Mouse (Mus musculus): ENCODE measurements around the gene Gpr101.

The Gpr101 gene

DNA sequence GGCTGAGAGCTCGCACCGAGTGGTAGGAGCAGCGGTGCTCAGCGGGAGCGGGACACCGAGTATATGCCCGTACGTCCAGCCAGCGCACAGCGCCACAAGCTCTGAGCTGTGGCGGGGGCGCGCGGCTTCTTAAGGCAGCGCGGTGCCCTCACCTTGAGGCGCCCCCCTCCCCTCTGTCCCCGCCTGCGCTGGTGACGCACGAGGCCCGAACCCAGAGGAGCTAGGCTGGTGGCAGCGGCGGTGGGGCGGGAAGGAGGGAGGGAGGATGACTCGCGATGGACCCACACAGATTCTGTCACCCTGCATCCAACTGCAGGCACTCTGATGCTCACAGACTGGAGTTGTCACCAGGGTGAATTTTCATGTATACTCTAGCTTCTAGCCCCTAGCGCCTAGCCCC, at the start of gene Gpr101:
Gene Gpr101 (minus strand): TSS at position 124 of the 400 bp plus-strand sequence.
- no peak for DNase-seq (ENCODE audit: low read depth, low spot score)

DNA sequence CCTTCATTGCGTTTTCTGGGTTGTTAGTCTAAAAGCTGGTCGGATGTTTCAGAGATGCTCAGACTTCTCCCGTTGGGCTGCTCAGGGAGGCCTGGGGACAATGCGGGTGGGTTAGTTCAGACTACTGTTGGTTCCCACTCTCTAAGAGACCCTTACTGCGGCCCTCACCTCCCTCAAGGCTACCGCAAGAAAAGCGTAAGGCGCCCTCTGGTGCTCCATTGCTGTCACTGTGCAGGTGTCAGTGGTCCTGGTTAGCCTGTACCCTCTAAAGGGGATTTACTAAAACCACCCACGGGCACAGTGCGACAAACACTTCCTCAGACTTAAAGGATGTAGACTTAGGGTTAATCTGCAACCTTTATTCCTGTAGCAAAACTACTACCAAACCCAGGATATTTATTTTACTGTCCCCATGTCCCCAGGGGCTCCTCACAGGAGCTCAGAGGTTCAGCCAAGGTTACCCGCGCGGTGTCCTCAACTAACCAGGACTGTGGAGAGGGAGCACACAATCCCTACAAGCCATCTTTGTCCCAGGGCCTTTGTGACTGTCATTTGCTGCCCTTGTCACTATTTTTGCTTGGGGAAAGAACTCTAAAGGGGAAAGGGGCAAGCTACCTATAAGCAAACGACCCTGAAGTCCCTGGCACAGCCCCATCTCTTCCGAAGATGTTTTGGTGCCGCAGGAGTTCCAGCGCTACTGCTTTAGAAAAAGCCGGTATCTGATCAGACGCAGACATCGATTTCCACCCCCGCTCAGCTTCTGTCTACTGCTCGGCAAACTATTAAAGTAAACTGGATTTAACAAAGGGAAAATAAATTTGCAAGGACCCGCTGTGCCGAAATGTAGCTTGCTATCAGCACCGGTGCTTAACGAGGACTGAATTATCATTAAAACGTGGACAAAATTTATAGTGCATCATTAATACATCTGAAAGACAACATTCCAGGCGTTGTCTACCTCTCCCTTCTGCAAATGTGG, 17.8 kb upstream of the Gpr101 start:
- no peak for DNase-seq (ENCODE audit: low read depth, low spot score)

DNA sequence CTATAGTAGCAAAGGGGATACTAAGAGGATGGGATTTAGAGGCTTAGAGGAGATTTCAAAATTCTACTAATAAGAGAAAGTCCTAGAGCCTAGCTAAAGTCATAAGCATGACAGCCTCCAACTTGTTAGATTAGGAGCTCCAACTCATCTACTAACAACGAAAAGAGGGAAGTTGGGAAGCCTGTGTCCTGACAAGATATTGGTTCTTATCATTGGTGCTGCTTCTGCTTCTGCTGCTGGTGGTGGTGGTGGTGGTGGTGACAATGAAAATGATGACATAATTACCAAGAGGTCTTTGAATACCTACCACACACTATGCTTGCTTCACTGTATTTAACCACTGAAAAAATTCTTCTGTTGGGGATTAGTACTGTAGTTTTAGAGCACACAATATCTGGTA, 2.7 kb upstream of the Gpr101 start:
- no peak for DNase-seq (ENCODE audit: low read depth, low spot score)

Measured in c-Kit-negative CD71-positive TER-119-positive erythroid progenitor cells, embryonic 14.5 days (primary cell).